ENCODE assay signal across 22 mouse cellular contexts in the genomic region with DNA sequence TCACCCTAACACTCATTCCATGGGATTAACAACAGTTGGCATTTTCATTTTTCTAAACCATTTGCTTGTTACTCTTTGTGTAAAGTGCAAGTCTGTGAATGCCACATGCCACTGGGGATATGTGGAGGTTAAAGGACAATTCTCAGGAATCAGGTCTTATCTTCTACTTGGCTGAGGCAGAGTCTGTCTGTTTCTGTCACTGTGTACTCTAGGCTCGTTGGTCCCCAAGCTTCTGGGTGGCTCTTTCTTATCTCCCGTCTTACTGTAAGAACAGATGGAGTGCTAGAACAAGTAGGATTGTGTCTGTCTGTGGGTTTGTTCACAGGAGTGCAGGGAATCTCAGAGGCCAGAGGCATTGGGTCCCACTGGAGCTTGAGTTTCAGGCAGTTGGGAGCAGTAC. TPM values are rescaled to one million over a fixed set of nuclear protein-coding genes. Genes with fewer than 3 reads are reported as not detected.
A peak's percentile ranks its signal among the peaks of the same experiment; 100 is the strongest.
DNase-seq lines count a peak whose midpoint lies in the region; ATAC-seq and TF ChIP-seq lines count a peak whose summit lies in the region.
"Had no signal": no experiment of that assay in that cellular context is flagged by ENCODE, and none has a peak within 500 bp of the region (broad histone marks: within the 10 kb centered on the region; RNA-seq: fewer than 3 reads in every experiment).

No protein-coding gene starts in this region.

- no peak overlapping the region for H3K9ac ChIP-seq in heart, adult 2 months (ENCODE audit: low read depth, low read length)
- no peak overlapping the region for H3K9ac ChIP-seq in liver, embryonic 12.5 days
- H3K9ac ChIP-seq: embryonic facial prominence, embryonic 13.5 days; forebrain, postnatal 0 days; heart, embryonic 13.5 days; hindbrain, embryonic 12.5 days; liver, embryonic 15.5 days; neural tube, embryonic 13.5 days had no signal

- peaks cover 7% of the 10 kb centered on the region; the same call in 1 of the 2 replicates for H3K79me2 ChIP-seq in heart, adult 2 months (replicated peaks; ENCODE audit: control insufficient read depth, insufficient read depth, low read length)

- peak; percentile 68 for ATAC-seq in liver, embryonic 12.5 days
- ATAC-seq: forebrain, postnatal 0 days had no signal

- peak overlapping the region; percentile 36; the same call in 1 of the 2 replicates for H3K27ac ChIP-seq in heart, adult 2 months
- H3K27ac ChIP-seq in heart, embryonic 10.5 days: no peak overlapping the region; the same call in 1 of the 2 replicates
- H3K27ac ChIP-seq in layer of hippocampus, adult 2 months: peak overlapping the region; percentile 28; the same call in 1 of the 2 replicates
- H3K27ac ChIP-seq in liver, embryonic 12.5 days: peak overlapping the region; percentile 5; the same call in 1 of the 2 replicates
- H3K27ac ChIP-seq: embryonic facial prominence, embryonic 13.5 days; hindbrain, embryonic 12.5 days; left cerebral cortex, adult 2 months; liver, embryonic 15.5 days; neural tube, embryonic 13.5 days had no signal

- TF ChIP-seq EP300 in heart, adult 2 months (IDR thresholded peaks at IDR 0.05; ENCODE audit: insufficient read depth, low read depth, low read length): no peak

- intact Hi-C loops in heart, adult 2 months (cut with DNase I): no loop called here

- peaks cover 13% of the 10 kb centered on the region for H3K4me1 ChIP-seq in heart, adult 2 months (ENCODE audit: control insufficient read depth, insufficient read depth, low read length)
- peaks cover 24% of the 10 kb centered on the region for H3K4me1 ChIP-seq in heart, embryonic 10.5 days
- H3K4me1 ChIP-seq in liver, embryonic 12.5 days: peaks cover 41% of the 10 kb centered on the region
- H3K4me1 ChIP-seq: hindbrain, embryonic 12.5 days had no signal

- TF ChIP-seq POLR2A in heart, adult 2 months (IDR thresholded peaks at IDR 0.05; ENCODE audit: insufficient read depth, low read depth, low read length): no peak

- no peak for DNase-seq in heart, adult 2 months
- no peak for DNase-seq in heart, embryonic 10.5 days (ENCODE audit: low spot score)
- no peak for DNase-seq in layer of hippocampus, adult 2 months (ENCODE audit: low spot score in 2 of 2)
- DNase-seq in layer of hippocampus, postnatal 25 days (ENCODE audit: extremely low spot score in 1 of 2, low spot score in 1 of 2): no peak
- no peak for DNase-seq in adrenal gland, adult 18-20 months (ENCODE audit: low spot score in 2 of 2)
- no peak for DNase-seq in c-Kit-positive CD71-positive TER-119-positive erythroid progenitor cells, embryonic 14.5 days (ENCODE audit: low spot score)
- DNase-seq: cerebellum, postnatal 10 days; forebrain, postnatal 0 days; gastrocnemius, postnatal 10 days; kidney, adult 8-10 months; kidney, postnatal 25 days; left cerebral cortex, postnatal 4 days; lung, postnatal 10 days; midbrain, embryonic 14.5 days had no signal

- TF ChIP-seq CTCF in heart, adult 2 months (IDR thresholded peaks at IDR 0.05): no peak
- no peak for TF ChIP-seq CTCF in layer of hippocampus, adult 2 months (conservative IDR thresholded peaks at IDR 0.05)

- H3K27me3 ChIP-seq in heart, adult 2 months (ENCODE audit: control insufficient read depth, insufficient read depth, low read length): no peaks in the 10 kb centered on the region
- H3K27me3 ChIP-seq in heart, embryonic 10.5 days (ENCODE audit: insufficient read depth, poor library complexity, severe bottlenecking): no peaks in the 10 kb centered on the region
- no peaks in the 10 kb centered on the region for H3K27me3 ChIP-seq in liver, embryonic 12.5 days (replicated peaks)
- H3K27me3 ChIP-seq: CH12.LX; embryonic facial prominence, embryonic 13.5 days; heart, embryonic 13.5 days; hindbrain, embryonic 12.5 days; liver, embryonic 15.5 days; neural tube, embryonic 13.5 days had no signal

- H3K9me3 ChIP-seq in heart, embryonic 10.5 days: no peaks in the 10 kb centered on the region
- no peaks in the 10 kb centered on the region for H3K9me3 ChIP-seq in liver, embryonic 12.5 days (replicated peaks)
- H3K9me3 ChIP-seq: embryonic facial prominence, embryonic 13.5 days; heart, embryonic 13.5 days; hindbrain, embryonic 12.5 days; liver, embryonic 15.5 days; neural tube, embryonic 13.5 days had no signal

- 40% methylated on average over 2 of the region's 2 CpGs for WGBS in heart, adult 2 months
- 16% methylated on average over 2 of the region's 2 CpGs for WGBS in heart, embryonic 10.5 days
- WGBS in liver, embryonic 12.5 days (ENCODE audit: insufficient replicate concordance): 18% methylated on average over 2 of the region's 2 CpGs

- H3K4me2 ChIP-seq in liver, embryonic 12.5 days: no peak overlapping the region
- H3K4me2 ChIP-seq: embryonic facial prominence, embryonic 13.5 days; heart, embryonic 13.5 days; hindbrain, embryonic 12.5 days; liver, embryonic 15.5 days; neural tube, embryonic 13.5 days had no signal

- no peak overlapping the region for H3K4me3 ChIP-seq in heart, adult 2 months
- H3K4me3 ChIP-seq in heart, embryonic 10.5 days: no peak overlapping the region
- no peak overlapping the region for H3K4me3 ChIP-seq in layer of hippocampus, adult 2 months
- no peak overlapping the region for H3K4me3 ChIP-seq in liver, embryonic 12.5 days
- H3K4me3 ChIP-seq: embryonic facial prominence, embryonic 13.5 days; heart, embryonic 13.5 days; hindbrain, embryonic 12.5 days; left cerebral cortex, adult 2 months; liver, embryonic 15.5 days; neural tube, embryonic 13.5 days had no signal

- H3K36me3 ChIP-seq in heart, adult 2 months (ENCODE audit: control insufficient read depth, insufficient read depth, low read length): peaks cover 32% of the 10 kb centered on the region
- no peaks in the 10 kb centered on the region; the same call in 1 of the 2 replicates for H3K36me3 ChIP-seq in heart, embryonic 10.5 days
- peaks cover 14% of the 10 kb centered on the region for H3K36me3 ChIP-seq in liver, embryonic 12.5 days
- H3K36me3 ChIP-seq: hindbrain, embryonic 12.5 days had no signal

RNA-seq across cellular contexts. Expression of a gene that starts 17.5 kb away (rescaled TPM):
- 100 to 1,000 TPM; 155 to 170 TPM for total RNA-seq in heart, adult 2 months (2021)
- 69.3 and 112 TPM in 2 replicates for polyA plus RNA-seq in heart, adult 2 months (2012; rRNA removed)
- 103 TPM in 2 replicates for polyA plus RNA-seq in heart, embryonic 10.5 days (2016; fragmentation: Nextera tagmentation; extraction: Ambion mirVana)
- total RNA-seq in layer of hippocampus, adult 2 months (2021): 100 to 1,000 TPM; 170 to 176 TPM
- 100 to 1,000 TPM; 159 to 170 TPM for total RNA-seq in layer of hippocampus, postnatal 25 days (2021)
- 90.8 and 105 TPM in 2 replicates for polyA plus RNA-seq in liver, embryonic 12.5 days (2016; fragmentation: Nextera tagmentation; extraction: Ambion mirVana)
- total RNA-seq in adrenal gland, adult 18-20 months (2021): 100 to 1,000 TPM; 134 to 145 TPM

RNA-seq across cellular contexts. Expression of a gene that starts 46.9 kb away (rescaled TPM):
- 10 to 100 TPM; 34.2 to 41.3 TPM for total RNA-seq in heart, adult 2 months (2021)
- polyA plus RNA-seq in heart, adult 2 months (2012; rRNA removed): 47.2 and 74.2 TPM in 2 replicates
- polyA plus RNA-seq in heart, embryonic 10.5 days (2016; fragmentation: Nextera tagmentation; extraction: Ambion mirVana): 103 and 119 TPM in 2 replicates
- total RNA-seq in layer of hippocampus, adult 2 months (2021): 10 to 100 TPM; 64.4 to 69.2 TPM
- total RNA-seq in layer of hippocampus, postnatal 25 days (2021): 10 to 100 TPM; 69.7 to 69.9 TPM
- 58.2 and 61.3 TPM in 2 replicates for polyA plus RNA-seq in liver, embryonic 12.5 days (2016; fragmentation: Nextera tagmentation; extraction: Ambion mirVana)
- total RNA-seq in adrenal gland, adult 18-20 months (2021): 10 to 100 TPM; 55.7 to 65.8 TPM
